Mouse (Mus musculus): ENCODE measurements around the gene Arhgef6.

GRCm38 (mm10) chrX:57338371-57339211 is at the start of gene Arhgef6:
- TF ChIP-seq CTCF (IDR thresholded peaks at IDR 0.05; ENCODE audit: control insufficient read depth, insufficient read depth, insufficient replicate concordance, low read depth, low read length) (no peak), POLR2A (IDR thresholded peaks at IDR 0.05; ENCODE audit: control insufficient read depth, low read depth, low read length) (no peak)
